Mouse (Mus musculus) liver, embryonic 12.5 days (tissue): Measurements from ENCODE around the gene Galt. TPM values are rescaled to one million over a fixed set of nuclear protein-coding genes. Genes with fewer than 3 reads are reported as not detected.

ENCODE experiments used
- ATAC-seq: fragments of 200-750 bp; cut with Nextera tagmentation; 2 replicates; pipeline ENCODE4 v1.8.0; 2017; ENCODE audit warnings: moderate number of reproducible peaks, mild to moderate bottlenecking, moderate library complexity
- H3K27ac ChIP-seq: fragments of 300-500 bp; sonication (generic); 2 replicates; pipeline ENCODE4 v1.5.1; 2016; ENCODE audit warnings: mild to moderate bottlenecking
- H3K27me3 ChIP-seq: fragments of 300-500 bp; sonication (generic); replicated peaks from 2 replicates; pipeline ENCODE4 v1.6.1; 2016; ENCODE audit warnings: mild to moderate bottlenecking, moderate library complexity
- H3K36me3 ChIP-seq: fragments of 300-500 bp; sonication (generic); 2 replicates; pipeline ENCODE4 v1.6.1; 2016; ENCODE audit warnings: mild to moderate bottlenecking, moderate library complexity
- H3K4me1 ChIP-seq: fragments of 300-500 bp; sonication (generic); 2 replicates; pipeline ENCODE4 v1.6.1; 2016
- H3K4me2 ChIP-seq: fragments of 300-500 bp; sonication (generic); 2 replicates; pipeline ENCODE4 v1.6.1; 2016; ENCODE audit warnings: mild to moderate bottlenecking, moderate library complexity
- H3K4me3 ChIP-seq: fragments of 300-500 bp; sonication (generic); 2 replicates; pipeline ENCODE4 v1.5.1; 2016; ENCODE audit warnings: mild to moderate bottlenecking, moderate library complexity
- H3K9ac ChIP-seq: fragments of 300-500 bp; sonication (generic); 2 replicates; pipeline ENCODE4 v1.6.1; 2016; ENCODE audit warnings: mild to moderate bottlenecking, moderate library complexity
- H3K9me3 ChIP-seq: fragments of 300-500 bp; sonication (generic); replicated peaks from 2 replicates; pipeline ENCODE4 v1.6.1; 2016; ENCODE audit warnings: mild to moderate bottlenecking, moderate library complexity
- WGBS: fragments of 180-500 bp; shearing (Covaris S2); methylation state at CpG from one replicate; pipeline ENCODE4 v1.1.7; 2016; ENCODE audit not compliant: insufficient replicate concordance; 5-methylcytosine and 5-hydroxymethylcytosine counted together
- polyA plus RNA-seq: library from polyadenylated mRNA; unstranded; fragments of >200 nt; fragmentation: Nextera tagmentation; extraction: Ambion mirVana; gene quantifications from 2 replicates; pipeline ENCODE4 v1.2.1, GENCODE M21; 2016

The Galt gene
- polyA plus RNA-seq, 1 experiment from 2014 or later: 25.2 TPM

- WGBS: 82% methylated on average over 5 of the region's 5 CpGs
- peaks cover 67% of the 10 kb centered on the region for H3K36me3 ChIP-seq
- H3K27ac ChIP-seq: no peak overlapping the region
- no peak for ATAC-seq
- H3K9ac ChIP-seq: no peak overlapping the region
- H3K4me1 ChIP-seq: peaks cover 27% of the 10 kb centered on the region
- H3K4me3 ChIP-seq: no peak overlapping the region
- H3K4me2 ChIP-seq: no peak overlapping the region
- no peaks in the 10 kb centered on the region for H3K9me3 ChIP-seq
- no peaks in the 10 kb centered on the region for H3K27me3 ChIP-seq
These were observed 39.4 kb upstream of the Galt start for GRCm38 (mm10) chr4:41715596-41715995.

GRCm38 (mm10) chr4:41716834-41717233 lies 38.2 kb upstream of the Galt start:
- Histone ChIP-seq H3K4me1 (peaks cover 27% of the 10 kb centered on the region), H3K27ac (no peak overlapping the region), H3K36me3 (peaks cover 55% of the 10 kb centered on the region), H3K9ac (no peak overlapping the region), H3K4me3 (no peak overlapping the region), H3K27me3 (no peaks in the 10 kb centered on the region), H3K9me3 (no peaks in the 10 kb centered on the region), H3K4me2 (no peak overlapping the region)
- WGBS: 75% methylated on average over 6 of the region's 6 CpGs
- ATAC-seq: no peak

GRCm38 (mm10) chr4:41722918-41723351 lies 32.1 kb upstream of the Galt start, which contains the start of gene Dctn3:
TSS of gene Dctn3 (minus strand) at chr4:41723170.
- H3K9ac ChIP-seq: peak within 1 kb of the TSS; percentile 83
- no peaks in the 10 kb centered on the region for H3K9me3 ChIP-seq
- peaks cover 46% of the 10 kb centered on the region for H3K27me3 ChIP-seq
- H3K4me1 ChIP-seq: peaks cover 28% of the 10 kb centered on the region
- H3K36me3 ChIP-seq: peaks cover 26% of the 10 kb centered on the region
- peak; percentile 93 for ATAC-seq
- peak within 1 kb of the TSS; percentile 87 for H3K4me3 ChIP-seq
- H3K27ac ChIP-seq: 0 out of 2 replicates have a peak within 1 kb of the TSS, but pooled peaks have one; percentile 48
- under 1% methylated on average over 27 of the region's 27 CpGs for WGBS
- H3K4me2 ChIP-seq: peak within 1 kb of the TSS; percentile 82

DNA sequence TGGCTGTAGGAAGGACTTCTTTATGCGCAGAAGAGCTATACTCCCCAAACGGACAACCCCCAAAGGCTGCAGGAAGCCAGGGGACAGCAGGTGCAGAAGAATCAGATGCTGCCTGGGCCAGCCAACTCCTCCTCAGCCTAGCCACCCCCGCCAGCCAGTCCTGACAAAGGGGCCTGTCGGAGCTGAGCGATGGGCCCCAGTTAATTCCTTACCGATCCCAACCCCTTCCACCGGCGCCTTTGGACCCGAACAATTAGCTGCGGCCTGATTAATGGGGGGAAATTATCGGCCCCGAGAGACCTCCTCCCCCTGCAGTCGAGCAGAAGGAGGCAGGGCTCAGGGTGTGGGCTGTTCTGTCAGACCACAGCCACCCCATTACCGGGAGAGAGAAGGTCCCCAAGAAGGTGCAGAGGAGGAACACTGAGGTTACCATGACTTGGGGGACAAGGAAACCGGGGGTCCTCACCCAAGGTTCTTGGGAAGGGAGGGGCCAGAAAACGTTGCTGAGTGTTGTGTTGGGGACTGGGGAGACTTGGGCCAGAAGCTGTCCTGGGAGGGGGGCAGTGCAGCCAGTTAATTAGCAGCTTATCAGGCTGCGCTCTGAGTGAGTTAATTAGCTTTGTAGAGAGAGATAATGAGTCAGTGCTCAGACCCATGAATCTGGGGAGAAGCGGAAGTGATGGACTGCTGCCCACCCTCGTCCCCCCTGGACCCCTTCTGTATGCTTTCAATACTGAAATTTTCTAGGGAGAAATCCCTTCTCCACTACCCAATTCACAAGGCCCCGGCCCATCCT lies 28.0 kb upstream of the Galt start:
- no peaks in the 10 kb centered on the region for H3K36me3 ChIP-seq
- no peak overlapping the region for H3K4me2 ChIP-seq
- H3K27ac ChIP-seq: no peak overlapping the region
- H3K27me3 ChIP-seq: peaks cover 85% of the 10 kb centered on the region
- no peak overlapping the region for H3K4me3 ChIP-seq
- no peaks in the 10 kb centered on the region for H3K9me3 ChIP-seq
- peaks cover 24% of the 10 kb centered on the region for H3K4me1 ChIP-seq
- WGBS: 19% methylated on average over 20 of the region's 20 CpGs
- no peak overlapping the region for H3K9ac ChIP-seq
- ATAC-seq: no peak

DNA sequence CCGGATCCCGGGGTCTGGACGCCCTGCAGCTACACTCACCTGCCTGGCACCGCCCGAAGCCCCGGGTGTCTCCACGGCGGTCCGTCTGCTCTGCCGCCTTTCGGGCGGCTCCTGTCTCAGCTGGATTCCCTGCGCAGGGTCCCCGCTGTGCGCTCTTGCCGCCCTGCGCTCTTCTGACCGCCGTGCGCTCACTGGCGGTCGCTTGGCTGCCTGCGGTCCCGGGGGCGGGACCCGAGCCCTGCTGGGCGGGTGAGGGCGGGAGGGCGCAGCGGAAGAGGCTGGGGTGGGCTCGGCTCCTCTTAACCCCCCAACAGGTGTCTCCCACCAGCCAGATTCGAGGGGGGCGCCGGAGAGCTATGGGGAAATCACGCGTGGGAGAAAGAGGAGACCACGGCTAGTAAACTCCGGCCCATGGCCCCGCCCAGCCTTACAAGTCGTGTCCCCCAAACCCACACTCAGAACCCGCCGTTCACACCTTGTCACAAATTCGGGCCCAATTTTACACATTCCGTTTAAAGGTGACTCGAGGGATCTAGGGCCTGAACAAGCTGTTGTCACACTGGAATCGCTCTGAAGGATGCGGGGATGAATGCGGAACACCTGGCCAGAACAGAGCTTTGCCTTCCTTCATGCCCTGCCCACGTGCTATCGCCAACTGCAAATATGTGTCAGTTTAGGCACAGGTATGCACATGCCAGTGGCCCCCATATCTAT lies 23.8 kb upstream of the Galt start, which contains the start of gene Arid3c:
Gene Arid3c (minus strand): TSS at position 91 of the 714 bp plus-strand sequence.
- Histone ChIP-seq H3K9ac (peak within 1 kb of the TSS; percentile 31; the same call in 1 of the 2 replicates), H3K36me3 (no peaks in the 10 kb centered on the region), H3K4me3 (peak within 1 kb of the TSS; percentile 34), H3K4me2 (peak within 1 kb of the TSS; percentile 61), H3K9me3 (no peaks in the 10 kb centered on the region), H3K4me1 (peaks cover 9% of the 10 kb centered on the region; the same call in 1 of the 2 replicates), H3K27me3 (peaks cover 85% of the 10 kb centered on the region), H3K27ac (no peak within 1 kb of the TSS)
- 2% methylated on average over 50 of the region's 50 CpGs for WGBS
- ATAC-seq: no peak

GRCm38 (mm10) chr4:41737602-41738255 lies 17.3 kb upstream of the Galt start:
- H3K4me3 ChIP-seq: no peak overlapping the region
- no peaks in the 10 kb centered on the region for H3K9me3 ChIP-seq
- peaks cover 17% of the 10 kb centered on the region for H3K36me3 ChIP-seq
- no peak overlapping the region for H3K9ac ChIP-seq
- no peak for ATAC-seq
- WGBS: 38% methylated on average over 8 of the region's 8 CpGs
- no peak overlapping the region for H3K4me2 ChIP-seq
- peaks cover 23% of the 10 kb centered on the region for H3K27me3 ChIP-seq
- no peak overlapping the region for H3K27ac ChIP-seq
- peaks cover 42% of the 10 kb centered on the region for H3K4me1 ChIP-seq

DNA sequence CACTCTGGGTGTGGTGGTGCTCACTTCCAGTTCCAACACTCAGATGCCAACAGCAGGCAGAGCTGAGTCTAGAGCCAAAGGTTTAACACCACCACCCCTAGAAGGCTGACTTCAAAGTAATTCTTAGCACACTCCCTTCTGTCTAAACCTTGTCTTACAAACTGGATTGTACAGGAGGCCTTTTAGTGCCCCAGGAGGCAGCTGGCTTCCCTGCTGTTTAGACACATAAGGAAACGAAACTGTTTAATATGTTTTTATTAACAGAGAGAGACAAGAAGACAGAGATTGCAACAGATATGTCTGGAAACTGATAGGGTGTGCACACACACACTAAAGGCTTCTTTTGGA lies 16.8 kb upstream of the Galt start:
- Histone ChIP-seq H3K27me3 (peaks cover 18% of the 10 kb centered on the region), H3K9me3 (no peaks in the 10 kb centered on the region), H3K36me3 (peaks cover 17% of the 10 kb centered on the region), H3K9ac (no peak overlapping the region), H3K4me3 (no peak overlapping the region), H3K27ac (no peak overlapping the region), H3K4me1 (peaks cover 42% of the 10 kb centered on the region), H3K4me2 (no peak overlapping the region)
- ATAC-seq: no peak
- WGBS: 80% methylated on average over 1 of the region's 1 CpGs

DNA sequence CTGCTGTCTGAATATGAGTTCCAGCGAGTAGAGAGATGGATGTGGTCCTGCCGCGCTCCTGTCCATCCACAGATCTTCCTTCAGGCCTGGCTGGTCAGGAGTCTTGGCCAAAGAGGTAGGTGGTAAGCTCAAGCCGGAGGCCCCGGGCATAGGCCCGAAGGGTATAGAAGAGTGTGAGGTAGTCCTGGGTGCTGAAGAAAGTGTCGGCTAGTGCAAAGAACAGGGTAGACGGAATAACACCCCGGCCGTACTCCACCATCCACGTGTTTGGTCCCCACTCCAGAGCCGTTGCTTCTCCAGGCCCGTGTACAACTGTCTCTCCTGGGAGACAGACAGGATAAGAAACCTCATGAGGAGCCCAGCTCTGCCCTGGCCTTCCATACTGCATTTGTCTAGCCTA lies 15.8 kb upstream of the Galt start:
- H3K4me2 ChIP-seq: peak overlapping the region; percentile 83; the same call in 1 of the 2 replicates
- H3K4me3 ChIP-seq: 0 out of 2 replicates have a peak overlapping the region, but pooled peaks have one; percentile 68
- H3K27me3 ChIP-seq: peaks cover 8% of the 10 kb centered on the region
- peaks cover 17% of the 10 kb centered on the region for H3K36me3 ChIP-seq
- H3K9me3 ChIP-seq: no peaks in the 10 kb centered on the region
- peaks cover 42% of the 10 kb centered on the region for H3K4me1 ChIP-seq
- H3K9ac ChIP-seq: no peak overlapping the region
- WGBS: 89% methylated on average over 13 of the region's 13 CpGs
- no peak overlapping the region for H3K27ac ChIP-seq
- no peak for ATAC-seq

- Histone ChIP-seq H3K4me3 (peak overlapping the region; percentile 68), H3K9ac (peak overlapping the region; percentile 71), H3K27me3 (no peaks in the 10 kb centered on the region), H3K9me3 (no peaks in the 10 kb centered on the region), H3K4me1 (peaks cover 42% of the 10 kb centered on the region), H3K36me3 (peaks cover 17% of the 10 kb centered on the region), H3K4me2 (peak overlapping the region; percentile 83), H3K27ac (peak overlapping the region; percentile 70)
- ATAC-seq: peak; percentile 84
- under 1% methylated on average over 48 of the region's 48 CpGs for WGBS
These were observed 14.5 kb upstream of the Galt start for GRCm38 (mm10) chr4:41740380-41741157.

GRCm38 (mm10) chr4:41741158-41741560 lies 13.9 kb upstream of the Galt start:
- 2% methylated on average over 27 of the region's 27 CpGs for WGBS
- peak overlapping the region; percentile 70 for H3K27ac ChIP-seq

GRCm38 (mm10) chr4:41744131-41744530 lies 10.9 kb upstream of the Galt start:
- H3K27ac ChIP-seq: no peak overlapping the region
- H3K27me3 ChIP-seq: no peaks in the 10 kb centered on the region
- peaks cover 26% of the 10 kb centered on the region for H3K4me1 ChIP-seq
- H3K4me3 ChIP-seq: no peak overlapping the region
- ATAC-seq: no peak
- H3K9ac ChIP-seq: no peak overlapping the region
- H3K36me3 ChIP-seq: peaks cover 7% of the 10 kb centered on the region
- peaks cover 13% of the 10 kb centered on the region for H3K9me3 ChIP-seq
- 56% methylated on average over 2 of the region's 2 CpGs for WGBS
- no peak overlapping the region for H3K4me2 ChIP-seq

More at GRCm38 (mm10) chr4:41741158-41741560, 13.9 kb upstream of the Galt start:
- H3K4me2 ChIP-seq: peak overlapping the region; percentile 83
- ATAC-seq: peak; percentile 94
- H3K9ac ChIP-seq: peak overlapping the region; percentile 71
- H3K4me1 ChIP-seq: peaks cover 42% of the 10 kb centered on the region
- H3K27me3 ChIP-seq: no peaks in the 10 kb centered on the region
- H3K4me3 ChIP-seq: peak overlapping the region; percentile 68
- peaks cover 17% of the 10 kb centered on the region for H3K36me3 ChIP-seq
- H3K9me3 ChIP-seq: peaks cover 4% of the 10 kb centered on the region
